Mouse (Mus musculus) olfactory bulb, adult 2 months (tissue): ENCODE measurements around the gene D13Ertd608e.
"Not testable (repeated sequence)": the region's sequence is repeated elsewhere in the genome, so short reads cannot be mapped to it uniquely, and the experiment has no call there.

Experiments used
- CTCF ChIP-seq: fragments of 200-500 bp; IDR thresholded peaks from 2 replicates; pipeline ENCODE4 v1.5.1; 2012; ENCODE audit warnings: low read depth, mild to moderate bottlenecking, low read length, moderate library complexity; ENCODE audit not compliant: insufficient read depth
- POLR2A ChIP-seq: fragments of 200-500 bp; IDR thresholded peaks from 2 replicates; pipeline ENCODE4 v1.6.1; 2012; ENCODE audit warnings: mild to moderate bottlenecking, low read depth, low read length, moderate library complexity; ENCODE audit not compliant: insufficient read depth

DNA sequence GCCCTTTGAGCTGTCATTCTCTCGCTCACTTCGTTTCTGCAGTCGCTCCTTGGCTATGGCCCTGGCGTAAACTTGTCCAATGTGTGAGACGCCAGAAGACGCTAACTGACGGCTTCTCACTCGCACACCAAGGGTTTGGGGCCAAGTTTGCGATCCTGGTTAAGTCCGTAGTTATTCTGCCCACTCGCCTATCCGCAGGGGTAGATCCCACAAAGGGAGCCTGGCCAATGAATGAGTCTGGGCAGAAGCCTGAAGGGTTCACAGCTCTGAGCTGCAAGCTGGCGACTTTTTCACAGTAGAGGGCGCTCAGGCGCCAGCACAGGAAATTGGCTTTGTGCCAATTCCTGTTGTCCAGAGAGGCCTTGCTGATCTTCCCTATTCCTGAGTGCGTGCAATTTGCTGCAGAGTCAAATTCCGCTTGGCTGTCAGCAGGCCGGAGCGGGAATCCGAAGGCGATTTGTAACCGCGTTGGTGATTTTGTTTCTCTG, 562 bp downstream of the D13Ertd608e start:
- TF ChIP-seq CTCF, POLR2A: not testable (repeated sequence)
